Comparison of ENCODE assay signal across 9 mouse cellular contexts in the genomic region with DNA sequence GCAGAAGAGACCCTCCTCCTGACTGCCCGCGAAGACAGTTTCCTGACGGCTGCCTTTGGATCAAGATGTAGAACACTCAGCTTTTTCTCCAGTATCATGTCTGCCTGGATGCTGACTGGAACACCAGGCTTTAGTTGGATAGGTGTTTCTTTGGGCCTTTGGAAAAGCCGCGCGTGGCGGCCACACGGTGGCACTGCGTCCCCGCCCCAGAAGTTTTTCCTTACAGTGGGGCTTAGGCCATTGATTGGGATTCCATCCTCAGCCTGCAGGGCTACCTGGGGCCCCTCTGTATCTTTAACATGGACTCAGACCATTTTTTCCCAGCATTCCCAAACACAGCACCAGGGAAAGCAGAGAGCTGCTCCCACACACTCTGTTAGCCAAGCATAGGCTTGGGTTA. TPM values are rescaled to one million over a fixed set of nuclear protein-coding genes. Genes with fewer than 3 reads are reported as not detected.
A peak's percentile ranks its signal among the peaks of the same experiment; 100 is the strongest.
DNase-seq lines count a peak whose midpoint lies in the region; ATAC-seq and TF ChIP-seq lines count a peak whose summit lies in the region.
"Had no signal": no experiment of that assay in that cellular context is flagged by ENCODE, and none has a peak within 500 bp of the region (broad histone marks: within the 10 kb centered on the region; RNA-seq: fewer than 3 reads in every experiment).

No protein-coding gene starts in this region.

- H3K4me3 ChIP-seq in left cerebral cortex, adult 2 months, result no peak overlapping the region
- H3K4me3 ChIP-seq in MEL (ENCODE audit: control insufficient read depth in 1 of 2, insufficient read depth in 1 of 2, low read depth in 2 of 2, low read length in 2 of 2), result no peak overlapping the region
- H3K4me3 ChIP-seq in limb, embryonic 14.5 days (replicated peaks; ENCODE audit: low read length), result no peak overlapping the region
- H3K4me3 ChIP-seq: neural tube, embryonic 13.5 days had no signal

- H3K4me1 ChIP-seq in MEL (ENCODE audit: control insufficient read depth in 1 of 2, insufficient read depth in 2 of 2, low read length in 2 of 2), result peaks cover 0 to 4% of the 10 kb centered on the region in 2 experiments; a peak in 1 of 4 replicates
- H3K4me1 ChIP-seq in limb, embryonic 14.5 days (ENCODE audit: control insufficient read depth, insufficient read depth, low read length), result peaks cover 5% of the 10 kb centered on the region; the same call in 1 of the 2 replicates

- H3K9ac ChIP-seq in MEL (ENCODE audit: control insufficient read depth, low read depth, low read length, poor library complexity, severe bottlenecking), result no peak overlapping the region
- H3K9ac ChIP-seq in limb, embryonic 14.5 days (ENCODE audit: low read depth, low read length, severe bottlenecking), result no peak overlapping the region
- H3K9ac ChIP-seq: neural tube, embryonic 13.5 days had no signal

- WGBS in limb, embryonic 14.5 days, result 14% methylated on average over 10 of the region's 10 CpGs

- TF ChIP-seq EP300 in MEL (IDR thresholded peaks at IDR 0.05; ENCODE audit: low read depth in 1 of 2, low read length in 2 of 2), result no peak

- peak; percentile 72 for TF ChIP-seq CTCF in left cerebral cortex, adult 2 months (IDR thresholded peaks at IDR 0.05)
- peak in 2 of 3 experiments; percentile 17; a peak in 1 of 6 replicates for TF ChIP-seq CTCF in MEL (IDR thresholded peaks at IDR 0.05 in 2 of 3, conservative IDR thresholded peaks at IDR 0.05 in 1 of 3; ENCODE audit: control insufficient read depth in 1 of 3, insufficient read depth in 1 of 3, low read depth in 2 of 3, low read length in 3 of 3, poor library complexity in 1 of 3, severe bottlenecking in 1 of 3)

- peaks cover under 1% of the 10 kb centered on the region; the same call in 1 of the 2 replicates for H3K79me2 ChIP-seq in MEL (ENCODE audit: control insufficient read depth, insufficient read depth, low read length, poor library complexity)

- TF ChIP-seq POLR2A in MEL (IDR thresholded peaks at IDR 0.05; ENCODE audit: control insufficient read depth in 1 of 2, insufficient read depth in 1 of 2, low read depth in 1 of 2, low read length in 2 of 2, poor library complexity in 1 of 2), result no peak
- TF ChIP-seq POLR2A in limb, embryonic 14.5 days (IDR thresholded peaks at IDR 0.05; ENCODE audit: borderline replicate concordance, extremely low read depth, insufficient read depth, insufficient read length), result peak; percentile 17; the same call in 1 of the 2 replicates

- DNase-seq in cerebellum, postnatal 36 days, result peak; percentile 34 to 35
- no peak for DNase-seq in cerebellum, adult 11-12 months
- DNase-seq in left cerebral cortex, adult 2 months (ENCODE audit: extremely low spot score in 1 of 2, low spot score in 2 of 2), result peak; percentile 23 to 47
- DNase-seq in left cerebral cortex, postnatal 25 days (ENCODE audit: low spot score in 2 of 2), result no peak
- no peak for DNase-seq in MEL (ENCODE audit: low read depth, low spot score)
- peak; percentile 74 for DNase-seq in limb, embryonic 14.5 days (ENCODE audit: low spot score)
- no peak for DNase-seq in layer of hippocampus, adult 11-12 months (ENCODE audit: low spot score)
- DNase-seq in urinary bladder, postnatal 36 days (ENCODE audit: low spot score in 2 of 2), result no peak

- no peaks in the 10 kb centered on the region for H3K9me3 ChIP-seq in MEL (replicated peaks; ENCODE audit: insufficient read depth, low read length)
- no peaks in the 10 kb centered on the region for H3K9me3 ChIP-seq in limb, embryonic 14.5 days (ENCODE audit: control insufficient read depth, low read length)
- H3K9me3 ChIP-seq: neural tube, embryonic 13.5 days had no signal

- ATAC-seq in limb, embryonic 14.5 days (ENCODE audit: low FRiP score, low read depth), result no peak; the same call in 1 of the 2 replicates

- intact Hi-C loops in left cerebral cortex, adult 2 months (cut with DNase I), result no loop called here
- intact Hi-C loops in left cerebral cortex, postnatal 25 days (cut with DNase I), result no loop called here

- no peak overlapping the region for H3K4me2 ChIP-seq in limb, embryonic 14.5 days (replicated peaks; ENCODE audit: low read depth, low read length, severe bottlenecking)
- H3K4me2 ChIP-seq: neural tube, embryonic 13.5 days had no signal

- peaks cover 0 to 5% of the 10 kb centered on the region in 2 experiments; a peak in 1 of 4 replicates for H3K36me3 ChIP-seq in MEL (ENCODE audit: control insufficient read depth in 1 of 2, insufficient read depth in 2 of 2, low read length in 2 of 2)
- H3K36me3 ChIP-seq in limb, embryonic 14.5 days (ENCODE audit: control insufficient read depth, insufficient read depth, low read length), result no peaks in the 10 kb centered on the region
- H3K36me3 ChIP-seq: neural tube, embryonic 13.5 days had no signal

- no peak overlapping the region for H3K27ac ChIP-seq in left cerebral cortex, adult 2 months
- no peak overlapping the region for H3K27ac ChIP-seq in MEL (ENCODE audit: control insufficient read depth, low read depth, low read length)
- H3K27ac ChIP-seq in limb, embryonic 14.5 days (replicated peaks; ENCODE audit: low read depth, low read length), result no peak overlapping the region
- H3K27ac ChIP-seq: neural tube, embryonic 13.5 days had no signal

- H3K27me3 ChIP-seq in MEL (ENCODE audit: control insufficient read depth in 1 of 2, insufficient read depth in 2 of 2, low read length in 2 of 2), result no peaks in the 10 kb centered on the region
- H3K27me3 ChIP-seq in limb, embryonic 14.5 days (ENCODE audit: control insufficient read depth, insufficient read depth, low read length), result no peaks in the 10 kb centered on the region
- H3K27me3 ChIP-seq: neural tube, embryonic 13.5 days had no signal

- TF ChIP-seq RAD21 in MEL (IDR thresholded peaks at IDR 0.05; ENCODE audit: low read depth, low read length), result no peak; the same call in none of the 2 replicates

TF ChIP-seq in MEL, 35 proteins besides CTCF, POLR2A, EP300 and RAD21:
- TF ChIP-seq BHLHE40 (IDR thresholded peaks at IDR 0.05; ENCODE audit: borderline replicate concordance, low read depth, low read length) (no peak), ZNF384 (IDR thresholded peaks at IDR 0.05; ENCODE audit: low read depth, low read length) (no peak), POLR2AphosphoS5 (IDR thresholded peaks at IDR 0.05; ENCODE audit: borderline replicate concordance, low read depth, low read length) (no peak), MAX (IDR thresholded peaks at IDR 0.05; ENCODE audit: low read length) (no peak), MAZ (IDR thresholded peaks at IDR 0.05; ENCODE audit: low read depth, low read length) (no peak), MYC (IDR thresholded peaks at IDR 0.05; ENCODE audit: low read depth, low read length) (no peak), JUND (IDR thresholded peaks at IDR 0.05; ENCODE audit: low read depth, low read length) (no peak), MYB (IDR thresholded peaks at IDR 0.05; ENCODE audit: low read depth, low read length) (no peak), USF2 (IDR thresholded peaks at IDR 0.05; ENCODE audit: borderline replicate concordance in 1 of 2, insufficient read depth in 1 of 2, low read depth in 1 of 2, low read length in 2 of 2) (no peak), MXI1 (IDR thresholded peaks at IDR 0.05; ENCODE audit: low read depth, low read length) (no peak), ZMIZ1 (IDR thresholded peaks at IDR 0.05; ENCODE audit: low read depth, low read length) (no peak), CHD1 (IDR thresholded peaks at IDR 0.05; ENCODE audit: low read depth, low read length) (no peak), E2F4 (IDR thresholded peaks at IDR 0.05; ENCODE audit: borderline replicate concordance, low read depth, low read length) (no peak), ZKSCAN1 (IDR thresholded peaks at IDR 0.05; ENCODE audit: low read depth, low read length) (no peak), USF1 (IDR thresholded peaks at IDR 0.05; ENCODE audit: low read depth, low read length) (no peak), CHD2 (IDR thresholded peaks at IDR 0.05; ENCODE audit: low read length) (no peak), ZC3H11A (IDR thresholded peaks at IDR 0.05; ENCODE audit: low read depth, low read length) (no peak), TCF12 (IDR thresholded peaks at IDR 0.05; ENCODE audit: low read depth, low read length) (no peak)

RNA-seq across cellular contexts. Expression of gene Haao, which starts 18.8 kb away (rescaled TPM):
- total RNA-seq in left cerebral cortex, adult 2 months (2021), result not detected
- total RNA-seq in left cerebral cortex, postnatal 25 days (2021), result not detected
- total RNA-seq in MEL (2012; rRNA removed), result 1.2 and 1.5 TPM in 2 replicates
- polyA plus RNA-seq in MEL (2012; ENCODE audit: insufficient read depth in 1 of 2, insufficient read length in 2 of 2, low read depth in 1 of 2, low replicate concordance in 2 of 2, missing spikeins in 1 of 2), result 1 to 10 TPM in 1 of 2 experiments, not detected in 1; 2.8 TPM
- 0.92 and 1.2 TPM in 2 replicates for polyA plus RNA-seq in limb, embryonic 14.5 days (2012; rRNA removed)
- 1.3 and 2.0 TPM in 2 replicates for polyA plus RNA-seq in limb, embryonic 14.5 days (2014; fragmentation: Nextera tagmentation; extraction: Ambion mirVana)
- polyA plus RNA-seq: neural tube, embryonic 13.5 days had no signal

Comparison
In these comparisons a context has a peak if more than half of its experiments do, and no peak if none do; other contexts are left out.
1. DNase-seq: peak in cerebellum, postnatal 36 days (2 of 2), left cerebral cortex, adult 2 months (2 of 2) and limb, embryonic 14.5 days (single experiment); none in cerebellum, adult 11-12 months (single experiment), left cerebral cortex, postnatal 25 days (0 of 2), MEL (single experiment), layer of hippocampus, adult 11-12 months (single experiment) and urinary bladder, postnatal 36 days (0 of 2).